ENCODE assay signal across 27 mouse cellular contexts in the genomic region with DNA sequence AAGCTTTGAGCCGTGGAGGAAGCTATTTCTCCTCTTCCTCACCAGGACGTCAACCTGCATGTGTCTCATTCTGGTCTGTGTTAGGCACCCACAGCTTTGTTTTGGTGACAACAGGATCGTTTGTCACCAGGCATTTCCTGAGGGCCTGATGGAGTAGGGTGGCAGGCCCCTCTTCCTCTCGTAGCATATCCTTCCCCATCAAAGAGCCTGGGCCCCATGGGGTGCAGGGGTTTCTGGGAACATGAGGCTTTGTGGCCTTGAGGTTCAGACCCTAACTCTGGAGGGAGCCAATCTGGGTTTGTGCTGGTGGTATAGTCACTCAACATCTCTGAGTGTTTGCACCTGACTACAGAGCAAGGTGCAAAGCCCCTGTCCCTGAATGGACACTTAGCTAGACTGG. TPM values are rescaled to one million over a fixed set of nuclear protein-coding genes. Genes with fewer than 3 reads are reported as not detected.
DNase-seq lines count a peak whose midpoint lies in the region; ATAC-seq and TF ChIP-seq lines count a peak whose summit lies in the region.
"Had no signal": no experiment of that assay in that cellular context is flagged by ENCODE, and none has a peak within 500 bp of the region (broad histone marks: within the 10 kb centered on the region; RNA-seq: fewer than 3 reads in every experiment).

No protein-coding gene starts in this region.

- 11% methylated on average over 4 of the region's 4 CpGs for WGBS in thymus, adult 2 months

- H3K9ac ChIP-seq in MEL (ENCODE audit: control insufficient read depth, low read depth, low read length, poor library complexity, severe bottlenecking): no peak overlapping the region
- H3K9ac ChIP-seq: embryonic facial prominence, embryonic 13.5 days; embryonic facial prominence, embryonic 15.5 days; forebrain, embryonic 12.5 days had no signal

- DNase-seq in thymus, postnatal 14 days: peak; percentile 59
- no peak for DNase-seq in thymus, adult 2 months
- no peak for DNase-seq in MEL (ENCODE audit: low read depth, low spot score)
- DNase-seq in thymus, postnatal 4 days: peak; percentile 63
- no peak for DNase-seq in lung, postnatal 36 days
- DNase-seq: adrenal gland, adult 2 months; adrenal gland, postnatal 10 days; adrenal gland, postnatal 25 days; B cell, adult 2 months; cerebellum, adult 11 months; cerebellum, adult 18-20 months; cerebellum, adult 8-10 months; cerebellum, adult 9-11 months; cerebellum, postnatal 14 days; cerebellum, postnatal 36 days; embryo, embryonic 11 days had no signal

- H3K36me3 ChIP-seq in megakaryocyte, embryonic 14.5 days (replicated peaks; ENCODE audit: low read length): peaks cover 4% of the 10 kb centered on the region
- no peaks in the 10 kb centered on the region for H3K36me3 ChIP-seq in thymus, adult 2 months (ENCODE audit: control insufficient read depth, insufficient read depth, low read length)
- peaks cover 0 to 31% of the 10 kb centered on the region in 2 experiments; a peak in 2 of 4 replicates for H3K36me3 ChIP-seq in MEL (ENCODE audit: control insufficient read depth in 1 of 2, insufficient read depth in 2 of 2, low read length in 2 of 2)
- H3K36me3 ChIP-seq: embryonic facial prominence, embryonic 13.5 days; embryonic facial prominence, embryonic 15.5 days; forebrain, embryonic 10.5 days; forebrain, embryonic 12.5 days; G1E had no signal

- no peak for TF ChIP-seq RAD21 in MEL (IDR thresholded peaks at IDR 0.05; ENCODE audit: low read depth, low read length)

- no peaks in the 10 kb centered on the region for H3K79me2 ChIP-seq in MEL (ENCODE audit: control insufficient read depth, insufficient read depth, low read length, poor library complexity)

- no peak overlapping the region for H3K27ac ChIP-seq in thymus, adult 2 months (ENCODE audit: control insufficient read depth, insufficient read depth, low read length)
- peak overlapping the region; percentile 29; the same call in 1 of the 2 replicates for H3K27ac ChIP-seq in MEL (ENCODE audit: control insufficient read depth, low read depth, low read length)
- H3K27ac ChIP-seq: embryonic facial prominence, embryonic 13.5 days; embryonic facial prominence, embryonic 15.5 days; forebrain, embryonic 10.5 days; forebrain, embryonic 12.5 days had no signal

- H3K4me1 ChIP-seq in megakaryocyte, embryonic 14.5 days: peaks cover 100% of the 10 kb centered on the region
- H3K4me1 ChIP-seq in thymus, adult 2 months (replicated peaks; ENCODE audit: control insufficient read depth, insufficient read depth, low read length): peaks cover 74% of the 10 kb centered on the region
- H3K4me1 ChIP-seq in MEL (ENCODE audit: control insufficient read depth in 1 of 2, insufficient read depth in 2 of 2, low read length in 2 of 2): peaks cover 8 to 37% of the 10 kb centered on the region in 2 experiments

- H3K27me3 ChIP-seq in megakaryocyte, embryonic 14.5 days (replicated peaks): no peaks in the 10 kb centered on the region
- no peaks in the 10 kb centered on the region for H3K27me3 ChIP-seq in thymus, adult 2 months (ENCODE audit: control insufficient read depth, insufficient read depth, low read length)
- H3K27me3 ChIP-seq in MEL (ENCODE audit: control insufficient read depth in 1 of 2, insufficient read depth in 2 of 2, low read length in 2 of 2): no peaks in the 10 kb centered on the region
- H3K27me3 ChIP-seq: CH12.LX; embryonic facial prominence, embryonic 13.5 days; forebrain, embryonic 12.5 days had no signal

- peak overlapping the region; percentile 15 for H3K4me3 ChIP-seq in megakaryocyte, embryonic 14.5 days (replicated peaks)
- H3K4me3 ChIP-seq in thymus, adult 2 months (ENCODE audit: control insufficient read depth, insufficient read depth, low read length): no peak overlapping the region
- H3K4me3 ChIP-seq in MEL (ENCODE audit: control insufficient read depth in 1 of 2, insufficient read depth in 1 of 2, low read depth in 2 of 2, low read length in 2 of 2): no peak overlapping the region
- H3K4me3 ChIP-seq: embryonic facial prominence, embryonic 13.5 days; embryonic facial prominence, embryonic 15.5 days; erythroblast, embryonic 14.5 days; forebrain, embryonic 10.5 days; forebrain, embryonic 12.5 days had no signal

- no peak for ATAC-seq in megakaryocyte, adult 5-6 weeks (ENCODE audit: poor library complexity, severe bottlenecking)
- ATAC-seq: CD4-positive, CD25-positive, alpha-beta regulatory T cell, adult 4 months; forebrain, embryonic 14.5 days had no signal

- TF ChIP-seq EP300 in MEL (IDR thresholded peaks at IDR 0.05; ENCODE audit: low read depth in 1 of 2, low read length in 2 of 2): no peak

- no peaks in the 10 kb centered on the region for H3K9me3 ChIP-seq in megakaryocyte, embryonic 14.5 days
- no peaks in the 10 kb centered on the region for H3K9me3 ChIP-seq in MEL (replicated peaks; ENCODE audit: insufficient read depth, low read length)
- H3K9me3 ChIP-seq: embryonic facial prominence, embryonic 13.5 days; embryonic facial prominence, embryonic 15.5 days; forebrain, embryonic 10.5 days; forebrain, embryonic 12.5 days; G1E had no signal

- no peak for TF ChIP-seq POLR2A in thymus, adult 2 months (IDR thresholded peaks at IDR 0.05; ENCODE audit: control insufficient read depth, extremely low read depth, insufficient read depth, low read length, poor library complexity)
- no peak for TF ChIP-seq POLR2A in MEL (IDR thresholded peaks at IDR 0.05; ENCODE audit: control insufficient read depth in 1 of 2, insufficient read depth in 1 of 2, low read depth in 1 of 2, low read length in 2 of 2, poor library complexity in 1 of 2)

- TF ChIP-seq CTCF in thymus, adult 2 months (IDR thresholded peaks at IDR 0.05; ENCODE audit: borderline replicate concordance, control insufficient read depth, extremely low read depth, insufficient read depth, low read length, poor library complexity): no peak
- TF ChIP-seq CTCF in MEL (IDR thresholded peaks at IDR 0.05 in 2 of 3, conservative IDR thresholded peaks at IDR 0.05 in 1 of 3; ENCODE audit: control insufficient read depth in 1 of 3, insufficient read depth in 1 of 3, low read depth in 2 of 3, low read length in 3 of 3, poor library complexity in 1 of 3, severe bottlenecking in 1 of 3): no peak

TF ChIP-seq in MEL, 35 proteins besides CTCF, POLR2A, EP300 and RAD21:
- no peak for TF ChIP-seq GABPA (IDR thresholded peaks at IDR 0.05; ENCODE audit: low read depth, low read length)

RNA-seq across cellular contexts. Expression of a gene that starts 45.8 kb away (rescaled TPM):
- 128 and 414 TPM in 2 replicates for polyA plus RNA-seq in megakaryocyte, embryonic 14.5 days (2012; ENCODE audit: insufficient read depth, low replicate concordance)
- 18.1 and 20.8 TPM in 2 replicates for total RNA-seq in megakaryocyte, adult 5-6 weeks (2015)
- total RNA-seq in megakaryocyte, adult 5-6 weeks (2017): 4.3 and 6.5 TPM in 2 replicates
- polyA plus RNA-seq in thymus, adult 2 months (2012; rRNA removed): 24.6 and 34.2 TPM in 2 replicates
- total RNA-seq in MEL (2012; rRNA removed): 3.7 and 4.3 TPM in 2 replicates
- 10 to 100 TPM in 1 of 2 experiments, not detected in 1; 29.2 TPM for polyA plus RNA-seq in MEL (2012; ENCODE audit: insufficient read depth in 1 of 2, insufficient read length in 2 of 2, low read depth in 1 of 2, low replicate concordance in 2 of 2, missing spikeins in 1 of 2)
- polyA plus RNA-seq: forebrain, embryonic 14.5 days had no signal

Comparison
In these comparisons a context has a peak if more than half of its experiments do, and no peak if none do; other contexts are left out.
1. DNase-seq: peak in thymus, postnatal 14 days (single experiment) and thymus, postnatal 4 days (single experiment); none in thymus, adult 2 months (single experiment), MEL (single experiment) and lung, postnatal 36 days (single experiment).